Mouse (Mus musculus) frontal cortex, postnatal 25 days (tissue): ENCODE measurements around the gene Paqr5.

Experiments
- DNase-seq, 2 experiments: peaks; one replicate each; pipeline ENCODE4 v3.0.0; 2022; ENCODE audit warnings: low spot score in 2 of 2

Gene Paqr5

DNA sequence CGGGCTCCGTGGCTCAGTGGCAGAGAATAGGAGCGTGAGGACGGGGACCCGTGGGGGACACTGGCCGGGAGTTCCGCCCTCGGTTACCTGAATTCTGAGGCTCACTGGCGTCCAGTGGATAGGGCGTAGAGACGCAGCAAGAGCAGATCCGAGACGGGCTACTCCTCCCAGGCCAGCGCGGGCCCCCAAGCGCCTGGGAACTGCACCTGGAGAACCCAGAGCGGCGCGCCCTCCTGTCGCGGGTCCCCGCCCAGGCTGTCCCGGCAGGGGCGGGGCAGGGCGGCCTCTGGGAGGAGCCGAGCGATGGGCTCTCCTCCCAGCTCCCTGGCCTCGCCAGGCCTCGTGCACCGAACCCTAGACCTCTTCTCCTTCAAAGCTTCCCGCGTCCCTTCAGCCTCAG is at the start of gene Paqr5:
Gene Paqr5 (minus strand): TSS at position 257 of the 400 bp plus-strand sequence.
- DNase-seq: no peak

GRCm38 (mm10) chr9:62062234-62062633 is 35.6 kb upstream of the Paqr5 start:
- no peak for DNase-seq

- no peak for DNase-seq
Measured at GRCm38 (mm10) chr9:62060431-62060830, 33.8 kb upstream of the Paqr5 start.

DNA sequence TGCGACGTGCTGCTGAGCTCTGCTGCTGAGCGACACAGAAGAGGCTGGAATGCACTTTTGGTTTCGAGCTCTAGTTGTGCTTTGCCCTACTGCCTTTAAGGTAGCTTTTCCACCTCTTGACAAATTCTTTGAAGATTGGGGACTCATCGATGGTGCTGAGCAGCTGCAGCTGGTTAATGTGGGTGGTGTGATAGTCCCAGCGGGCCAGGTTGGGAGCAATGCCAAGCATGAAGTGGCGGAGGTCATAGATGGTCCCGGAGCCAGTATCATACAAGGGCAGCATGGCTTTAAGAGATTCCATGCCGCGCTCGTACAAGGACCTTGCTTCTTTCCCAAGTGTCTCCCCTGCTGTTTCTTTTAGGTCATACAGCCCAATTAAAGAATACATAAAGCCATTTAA is 33.3 kb upstream of the Paqr5 start:
- DNase-seq: no peak

DNA sequence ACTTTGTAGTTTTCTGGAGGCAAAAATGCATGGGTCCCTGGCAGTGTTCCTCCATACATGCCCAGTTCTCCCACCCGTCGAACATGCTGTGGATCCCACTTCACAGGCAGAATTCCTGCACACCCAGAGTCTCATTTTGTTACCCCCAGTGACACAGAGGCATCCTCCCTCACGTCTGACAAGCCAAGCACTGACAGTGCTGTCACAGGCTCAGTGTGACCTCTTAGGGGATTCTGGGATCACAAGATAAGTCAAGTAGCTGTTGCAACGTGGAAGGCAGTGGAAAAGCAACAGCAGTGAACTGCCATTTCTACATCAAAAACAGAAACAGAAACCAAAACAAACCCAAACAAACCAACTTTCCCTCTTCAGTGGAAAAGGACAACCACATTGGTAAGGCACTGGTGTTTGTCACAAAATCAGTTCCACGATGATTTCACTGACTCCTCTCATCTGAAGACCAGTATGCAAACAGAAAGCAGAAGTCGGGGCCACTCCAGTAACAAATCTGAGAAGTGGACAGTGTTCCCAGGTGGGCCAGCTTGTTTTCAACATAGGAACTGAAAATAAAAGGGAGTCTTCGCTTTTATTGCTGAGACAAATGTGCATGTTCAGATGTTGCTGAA is 31.3 kb upstream of the Paqr5 start:
- no peak for DNase-seq

DNA sequence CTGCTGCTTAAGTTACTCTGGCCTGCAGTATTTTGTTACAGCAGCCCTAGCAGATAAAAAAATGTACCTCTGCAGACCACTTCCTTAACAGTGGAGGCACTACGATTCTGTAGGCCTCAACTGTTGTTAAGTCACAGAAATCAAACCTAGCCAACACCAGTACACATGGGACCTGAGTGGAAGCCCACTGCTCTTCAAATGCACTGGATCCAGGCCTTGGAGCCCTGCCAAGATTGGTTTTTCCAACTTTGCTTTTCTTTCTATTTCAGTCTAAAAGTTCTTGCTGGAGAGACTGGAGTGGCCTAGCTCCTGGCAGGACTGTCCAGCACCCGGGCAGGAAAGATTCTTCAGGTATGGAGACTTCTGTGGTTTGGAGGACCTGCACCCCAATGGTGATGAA is 29.6 kb upstream of the Paqr5 start:
- DNase-seq: no peak

DNA sequence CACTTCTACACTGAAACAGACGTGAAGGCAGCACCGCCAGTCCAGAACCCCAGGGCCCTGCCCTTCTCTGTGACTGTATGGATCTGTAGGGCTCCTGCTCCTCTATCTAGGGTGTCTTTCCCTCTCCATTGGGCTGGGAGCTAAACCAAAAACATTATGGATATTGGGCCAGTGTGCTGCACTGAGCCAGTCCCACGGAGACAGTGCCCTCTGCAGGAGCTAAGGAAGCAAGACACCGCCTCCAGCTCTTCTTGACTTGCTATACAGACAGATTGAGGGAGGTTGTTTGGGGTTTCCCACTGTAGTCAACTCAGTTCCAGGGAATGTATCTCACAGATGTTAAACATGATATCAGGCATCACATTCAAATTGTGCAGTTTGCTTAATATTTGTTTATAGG is 24.1 kb upstream of the Paqr5 start:
- no peak for DNase-seq

GRCm38 (mm10) chr9:62049166-62049565 is 22.5 kb upstream of the Paqr5 start:
- no peak for DNase-seq

- no peak for DNase-seq
Measured at GRCm38 (mm10) chr9:62042167-62042566, 15.5 kb upstream of the Paqr5 start.

- DNase-seq: peak; percentile 67 to 83
Measured at GRCm38 (mm10) chr9:62040008-62040608, 13.5 kb upstream of the Paqr5 start.

- no peak for DNase-seq
Measured at GRCm38 (mm10) chr9:62035806-62036205, 9.2 kb upstream of the Paqr5 start.

DNA sequence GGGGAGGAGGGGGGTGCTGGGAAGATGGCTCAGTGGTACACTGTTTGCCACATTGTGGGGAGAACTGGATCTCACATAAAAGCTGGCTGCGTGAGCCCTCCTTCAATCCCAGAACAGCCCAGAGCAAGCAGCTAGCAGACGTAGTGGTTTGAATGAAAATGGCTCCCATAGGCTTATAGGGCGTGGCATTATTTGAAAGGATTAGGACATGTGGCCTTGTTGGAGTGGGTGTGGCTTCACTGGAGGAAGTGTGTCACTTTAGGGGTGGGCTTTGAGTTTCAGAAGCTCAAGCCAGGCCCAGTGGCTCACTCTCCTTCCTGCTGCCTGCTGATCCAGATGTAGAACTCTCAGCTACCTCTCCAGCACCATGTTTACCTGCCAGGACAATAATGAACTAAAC is 5.5 kb upstream of the Paqr5 start:
- DNase-seq: no peak

GRCm38 (mm10) chr9:62028072-62028471 is 1.4 kb upstream of the Paqr5 start:
- DNase-seq: no peak

DNA sequence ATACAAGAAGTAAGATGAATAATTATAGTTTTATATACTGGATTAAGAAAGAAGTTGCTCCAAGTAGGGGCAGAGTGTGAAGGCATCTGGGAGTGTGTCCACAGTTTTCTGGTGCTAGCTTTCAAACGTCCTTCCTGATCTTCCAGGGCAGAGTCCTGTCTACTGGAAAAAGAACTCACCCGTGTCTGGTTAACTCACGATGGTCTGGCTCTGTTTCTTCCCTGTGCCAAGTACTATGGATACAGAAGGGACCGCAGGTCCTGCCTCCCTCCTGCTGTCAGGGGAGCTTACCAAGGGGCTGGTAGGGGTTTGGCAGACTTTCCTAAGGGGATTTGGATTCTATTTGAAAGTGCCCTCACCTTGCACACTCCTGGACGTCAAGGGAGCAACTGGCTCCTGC is 1.6 kb downstream of the Paqr5 start:
- DNase-seq: no peak

DNA sequence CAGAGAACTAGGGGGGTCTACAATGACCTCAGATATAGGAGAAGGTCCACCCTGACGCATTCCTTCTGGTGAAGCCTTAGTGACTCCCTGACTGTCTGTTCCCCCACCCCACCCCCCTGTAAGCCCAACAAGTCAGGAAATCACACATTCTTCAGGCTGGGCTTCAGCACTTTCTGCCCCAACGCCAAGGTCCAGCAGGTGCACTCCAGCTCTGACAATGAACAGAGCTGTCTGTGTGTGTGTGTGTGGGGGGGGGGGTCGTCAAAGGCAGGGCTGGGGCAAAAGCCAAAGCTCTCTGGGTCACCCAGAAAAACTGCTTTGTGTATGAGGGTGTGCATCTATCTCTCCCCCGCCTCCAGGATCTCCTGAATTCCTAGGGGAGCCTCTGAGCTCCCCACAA is 2.8 kb downstream of the Paqr5 start:
- DNase-seq: no peak

GRCm38 (mm10) chr9:62022961-62023680 is 3.5 kb downstream of the Paqr5 start:
- DNase-seq: no peak

DNA sequence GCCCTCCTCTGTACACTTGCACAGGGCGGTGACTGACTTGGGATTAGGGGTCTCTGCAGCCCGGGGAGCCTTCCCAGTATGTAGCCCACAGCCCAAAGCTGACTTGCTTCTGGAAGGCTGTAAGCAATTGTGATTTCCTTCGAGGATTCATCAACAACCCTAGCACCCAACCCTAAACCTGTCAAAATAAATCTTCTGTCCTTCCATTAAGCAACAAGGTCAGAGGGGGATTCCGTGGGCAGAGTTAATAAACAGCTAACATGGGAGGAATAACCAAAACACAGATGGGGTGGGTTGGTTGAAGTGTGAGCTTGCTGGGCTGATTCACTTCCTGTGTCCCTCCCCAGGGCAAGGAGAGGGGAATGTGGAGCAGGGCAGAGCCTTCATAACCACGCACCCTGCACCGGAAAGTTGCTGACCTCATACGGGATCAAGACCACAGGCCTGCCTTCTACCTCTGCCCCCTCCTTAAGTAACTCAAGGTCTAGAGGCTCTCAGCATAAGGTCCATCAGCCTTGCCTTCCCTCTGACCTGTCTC is 5.0 kb downstream of the Paqr5 start:
- DNase-seq: no peak

DNA sequence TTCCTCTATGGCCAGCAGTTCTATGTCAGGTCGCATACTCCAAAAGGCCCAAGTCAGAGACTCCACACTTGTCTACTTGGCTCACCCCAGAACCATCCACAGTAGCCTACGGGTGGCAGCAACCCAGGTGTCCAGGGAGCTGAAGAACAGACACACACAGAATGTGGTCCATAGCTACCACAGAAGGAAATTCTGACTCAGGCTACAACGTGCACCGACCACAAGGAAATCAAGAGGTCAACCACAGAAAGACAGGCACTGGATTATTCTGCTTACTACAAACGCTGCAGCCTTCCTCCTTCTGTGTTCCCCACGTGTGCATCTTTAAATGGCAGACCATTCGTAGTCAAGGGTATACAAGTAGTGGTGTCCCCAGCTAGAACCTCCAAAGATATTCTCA is 6.4 kb downstream of the Paqr5 start:
- DNase-seq: no peak

GRCm38 (mm10) chr9:62018229-62019093 is 8.2 kb downstream of the Paqr5 start:
- DNase-seq: no peak

DNA sequence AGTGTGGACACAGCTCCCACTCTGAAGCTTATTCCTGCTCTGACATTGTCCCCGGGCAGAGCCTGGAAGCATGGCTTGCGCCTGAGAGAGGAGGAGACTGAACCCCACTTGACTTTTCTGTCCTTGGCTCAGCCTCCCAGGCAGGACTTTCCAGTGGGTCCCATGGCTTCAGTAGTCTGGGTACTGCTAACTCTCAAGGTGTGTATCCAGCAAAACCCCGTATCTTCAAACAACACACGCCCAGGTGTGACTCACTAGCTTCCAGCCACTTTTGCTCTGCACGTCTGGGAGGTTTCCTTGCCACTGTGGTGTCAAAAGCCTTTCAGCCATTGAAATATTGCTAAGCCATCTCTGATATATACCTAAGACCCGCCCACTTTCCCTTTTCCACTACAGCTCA is 9.3 kb downstream of the Paqr5 start:
- DNase-seq: no peak

GRCm38 (mm10) chr9:62015504-62015903 is 11.2 kb downstream of the Paqr5 start:
- no peak for DNase-seq
